ENCODE assay signal across 9 mouse cellular contexts in genomic region chr12:112646139-112646538, GRCm38 (mm10). TPM values are rescaled to one million over a fixed set of nuclear protein-coding genes. Genes with fewer than 3 reads are reported as not detected.
DNase-seq lines count a peak whose midpoint lies in the region; ATAC-seq lines count a peak whose summit lies in the region.
"Had no signal": no experiment of that assay in that cellular context is flagged by ENCODE, and none has a peak within 500 bp of the region (broad histone marks: within the 10 kb centered on the region; RNA-seq: fewer than 3 reads in every experiment).

No protein-coding gene starts in this region.

- H3K4me1 ChIP-seq in liver, embryonic 11.5 days (replicated peaks; ENCODE audit: control insufficient read depth, insufficient read depth, low read length): peaks cover 16% of the 10 kb centered on the region
- H3K4me1 ChIP-seq in forebrain, embryonic 13.5 days: peaks cover 24% of the 10 kb centered on the region
- peaks cover 26% of the 10 kb centered on the region for H3K4me1 ChIP-seq in limb, embryonic 15.5 days
- H3K4me1 ChIP-seq in stomach, embryonic 15.5 days: peaks cover 18% of the 10 kb centered on the region

- no peak for ATAC-seq in liver, embryonic 11.5 days (replicated peaks; ENCODE audit: low FRiP score)
- no peak for ATAC-seq in forebrain, embryonic 13.5 days
- no peak for ATAC-seq in limb, embryonic 15.5 days (ENCODE audit: insufficient number of reproducible peaks, low FRiP score, low TSS enrichment, low read depth)
- ATAC-seq in stomach, embryonic 15.5 days (ENCODE audit: insufficient read depth, low FRiP score, low read depth): no peak

- DNase-seq in liver, embryonic 11.5 days (ENCODE audit: low spot score): no peak
- DNase-seq in liver: no peak
- DNase-seq in cerebellum, postnatal 36 days: no peak
- no peak for DNase-seq in lung, postnatal 25 days (ENCODE audit: low spot score)
- no peak for DNase-seq in thymus, postnatal 10 days (ENCODE audit: low spot score in 2 of 2)
- DNase-seq: gastrocnemius, postnatal 36 days had no signal

- peak overlapping the region; percentile 79 for H3K4me3 ChIP-seq in liver, embryonic 11.5 days (ENCODE audit: low read depth, low read length)
- peak overlapping the region; percentile 74 for H3K4me3 ChIP-seq in forebrain, embryonic 13.5 days
- peak overlapping the region; percentile 66 for H3K4me3 ChIP-seq in limb, embryonic 15.5 days
- peak overlapping the region; percentile 83 for H3K4me3 ChIP-seq in stomach, embryonic 15.5 days (replicated peaks)

- peak overlapping the region; percentile 99 for H3K4me2 ChIP-seq in liver, embryonic 11.5 days
- H3K4me2 ChIP-seq in forebrain, embryonic 13.5 days: peak overlapping the region; percentile 89
- peak overlapping the region; percentile 77 for H3K4me2 ChIP-seq in limb, embryonic 15.5 days
- peak overlapping the region; percentile 87 for H3K4me2 ChIP-seq in stomach, embryonic 15.5 days

- H3K27ac ChIP-seq in liver, embryonic 11.5 days (ENCODE audit: low read depth, low read length): no peak overlapping the region
- no peak overlapping the region for H3K27ac ChIP-seq in forebrain, embryonic 13.5 days
- H3K27ac ChIP-seq in limb, embryonic 15.5 days: 0 out of 2 replicates have a peak overlapping the region, but pooled peaks have one; percentile 91
- no peak overlapping the region for H3K27ac ChIP-seq in stomach, embryonic 15.5 days

- H3K9ac ChIP-seq in liver, embryonic 11.5 days (ENCODE audit: low read depth, low read length): peak overlapping the region; percentile 84
- peak overlapping the region; percentile 84 for H3K9ac ChIP-seq in forebrain, embryonic 13.5 days
- peak overlapping the region; percentile 59; the same call in 1 of the 2 replicates for H3K9ac ChIP-seq in limb, embryonic 15.5 days
- H3K9ac ChIP-seq in stomach, embryonic 15.5 days: no peak overlapping the region; the same call in 1 of the 2 replicates

- WGBS in liver, embryonic 11.5 days: 59% methylated on average over 6 of the region's 6 CpGs
- WGBS in forebrain, embryonic 13.5 days: 53% methylated on average over 6 of the region's 6 CpGs
- 36% methylated on average over 6 of the region's 6 CpGs for WGBS in limb, embryonic 15.5 days
- WGBS in stomach, embryonic 15.5 days: 41% methylated on average over 6 of the region's 6 CpGs

- no peaks in the 10 kb centered on the region for H3K9me3 ChIP-seq in liver, embryonic 11.5 days (ENCODE audit: control insufficient read depth, low read length)
- H3K9me3 ChIP-seq in forebrain, embryonic 13.5 days (replicated peaks): no peaks in the 10 kb centered on the region
- H3K9me3 ChIP-seq in limb, embryonic 15.5 days: no peaks in the 10 kb centered on the region
- H3K9me3 ChIP-seq in stomach, embryonic 15.5 days: no peaks in the 10 kb centered on the region

- peaks cover 22% of the 10 kb centered on the region for H3K36me3 ChIP-seq in liver, embryonic 11.5 days (ENCODE audit: control insufficient read depth, insufficient read depth, low read length)
- peaks cover 40% of the 10 kb centered on the region for H3K36me3 ChIP-seq in forebrain, embryonic 13.5 days (ENCODE audit: poor library complexity, severe bottlenecking)
- peaks cover 41% of the 10 kb centered on the region for H3K36me3 ChIP-seq in limb, embryonic 15.5 days
- peaks cover 11% of the 10 kb centered on the region for H3K36me3 ChIP-seq in stomach, embryonic 15.5 days

- H3K27me3 ChIP-seq in liver, embryonic 11.5 days (replicated peaks; ENCODE audit: control insufficient read depth, insufficient read depth, low read length): no peaks in the 10 kb centered on the region
- H3K27me3 ChIP-seq in forebrain, embryonic 13.5 days: no peaks in the 10 kb centered on the region
- no peaks in the 10 kb centered on the region for H3K27me3 ChIP-seq in limb, embryonic 15.5 days
- H3K27me3 ChIP-seq in stomach, embryonic 15.5 days (replicated peaks): no peaks in the 10 kb centered on the region

RNA-seq across cellular contexts. Expression of gene Siva1, which starts 1.7 kb away (rescaled TPM):
- 216 and 222 TPM in 2 replicates for polyA plus RNA-seq in liver, embryonic 11.5 days (2014; fragmentation: Nextera tagmentation; extraction: Ambion mirVana)
- polyA plus RNA-seq in forebrain, embryonic 13.5 days (2015; fragmentation: Nextera tagmentation; extraction: Ambion mirVana): 154 and 174 TPM in 2 replicates
- polyA plus RNA-seq in limb, embryonic 15.5 days (2015; fragmentation: Nextera tagmentation; extraction: Ambion mirVana): 195 and 218 TPM in 2 replicates
- polyA plus RNA-seq in stomach, embryonic 15.5 days (2015; fragmentation: Nextera tagmentation; extraction: Ambion mirVana): 198 and 214 TPM in 2 replicates

RNA-seq across cellular contexts. Expression of gene Adssl1, which starts 26.3 kb away (rescaled TPM):
- 5.6 and 7.4 TPM in 2 replicates for polyA plus RNA-seq in liver, embryonic 11.5 days (2014; fragmentation: Nextera tagmentation; extraction: Ambion mirVana)
- polyA plus RNA-seq in forebrain, embryonic 13.5 days (2015; fragmentation: Nextera tagmentation; extraction: Ambion mirVana): 1.4 and 2.1 TPM in 2 replicates
- polyA plus RNA-seq in limb, embryonic 15.5 days (2015; fragmentation: Nextera tagmentation; extraction: Ambion mirVana): 11.6 and 27.2 TPM in 2 replicates
- polyA plus RNA-seq in stomach, embryonic 15.5 days (2015; fragmentation: Nextera tagmentation; extraction: Ambion mirVana): 4.3 and 4.4 TPM in 2 replicates

RNA-seq across cellular contexts. Expression of gene Akt1, which starts 28.5 kb away (rescaled TPM):
- polyA plus RNA-seq in liver, embryonic 11.5 days (2014; fragmentation: Nextera tagmentation; extraction: Ambion mirVana): 54.9 and 62.9 TPM in 2 replicates
- 46.4 and 50.3 TPM in 2 replicates for polyA plus RNA-seq in forebrain, embryonic 13.5 days (2015; fragmentation: Nextera tagmentation; extraction: Ambion mirVana)
- 75.1 and 86.0 TPM in 2 replicates for polyA plus RNA-seq in limb, embryonic 15.5 days (2015; fragmentation: Nextera tagmentation; extraction: Ambion mirVana)
- 161 and 170 TPM in 2 replicates for polyA plus RNA-seq in stomach, embryonic 15.5 days (2015; fragmentation: Nextera tagmentation; extraction: Ambion mirVana)

RNA-seq across cellular contexts. Expression of gene Zbtb42, which starts 32.5 kb away (rescaled TPM):
- polyA plus RNA-seq in liver, embryonic 11.5 days (2014; fragmentation: Nextera tagmentation; extraction: Ambion mirVana): 0.96 and 1.7 TPM in 2 replicates
- 2.1 and 2.4 TPM in 2 replicates for polyA plus RNA-seq in forebrain, embryonic 13.5 days (2015; fragmentation: Nextera tagmentation; extraction: Ambion mirVana)
- 3.4 and 3.7 TPM in 2 replicates for polyA plus RNA-seq in limb, embryonic 15.5 days (2015; fragmentation: Nextera tagmentation; extraction: Ambion mirVana)
- 9.3 and 10.8 TPM in 2 replicates for polyA plus RNA-seq in stomach, embryonic 15.5 days (2015; fragmentation: Nextera tagmentation; extraction: Ambion mirVana)

RNA-seq across cellular contexts. Expression of gene Inf2, which starts 57.6 kb away (rescaled TPM):
- 4.6 and 6.5 TPM in 2 replicates for polyA plus RNA-seq in liver, embryonic 11.5 days (2014; fragmentation: Nextera tagmentation; extraction: Ambion mirVana)
- 2.4 and 2.6 TPM in 2 replicates for polyA plus RNA-seq in forebrain, embryonic 13.5 days (2015; fragmentation: Nextera tagmentation; extraction: Ambion mirVana)
- polyA plus RNA-seq in limb, embryonic 15.5 days (2015; fragmentation: Nextera tagmentation; extraction: Ambion mirVana): 7.4 and 7.6 TPM in 2 replicates
- polyA plus RNA-seq in stomach, embryonic 15.5 days (2015; fragmentation: Nextera tagmentation; extraction: Ambion mirVana): 4.3 and 4.4 TPM in 2 replicates
